Mouse (Mus musculus): ENCODE measurements around the gene Dmrta2.

GRCm38 (mm10) chr4:110021956-110022625 lies 44.2 kb downstream of the Dmrta2 start:
- peak; percentile 99 for TF ChIP-seq CTCF (IDR thresholded peaks at IDR 0.05; ENCODE audit: borderline replicate concordance, insufficient read depth, low read length)
- no peak for TF ChIP-seq POLR2A (IDR thresholded peaks at IDR 0.05; ENCODE audit: low read depth, low read length)
